Comparison of ENCODE assay signal across 8 mouse cellular contexts in genomic region chr15:102331610-102332015, GRCm38 (mm10). TPM values are rescaled to one million over a fixed set of nuclear protein-coding genes. Genes with fewer than 3 reads are reported as not detected.
A peak's percentile ranks its signal among the peaks of the same experiment; 100 is the strongest.
DNase-seq lines count a peak whose midpoint lies in the region; ATAC-seq lines count a peak whose summit lies in the region.

Gene Myg1 (plus strand): TSS chr15:102331709.

- peak within 1 kb of the TSS; percentile 75 for H3K27ac ChIP-seq in hindbrain, embryonic 14.5 days

- no peaks in the 10 kb centered on the region for H3K27me3 ChIP-seq in hindbrain, embryonic 14.5 days (ENCODE audit: control insufficient read depth, insufficient read depth, low read length)

- peak within 1 kb of the TSS; percentile 72 for H3K4me2 ChIP-seq in hindbrain, embryonic 14.5 days (replicated peaks)

- DNase-seq in WW6 (ENCODE audit: low read depth, low spot score): peak; percentile 68
- DNase-seq in cerebellum, postnatal 36 days: peak; percentile 78 to 80
- DNase-seq in frontal cortex, postnatal 36 days (ENCODE audit: low spot score in 2 of 2): peak; percentile 86
- DNase-seq in hindbrain, embryonic 14.5 days (ENCODE audit: low spot score): peak; percentile 86
- peak; percentile 81 to 86 for DNase-seq in left cerebral cortex, adult 18-20 months (ENCODE audit: low spot score in 2 of 2)
- DNase-seq in lung, postnatal 4 days: peak; percentile 86 to 87
- peak; percentile 93 for DNase-seq in retina, postnatal 1 day
- DNase-seq in thymus, postnatal 4 days: peak; percentile 87

- H3K9me3 ChIP-seq in hindbrain, embryonic 14.5 days (ENCODE audit: control insufficient read depth, low read length): no peaks in the 10 kb centered on the region

- peak within 1 kb of the TSS; percentile 73 for H3K4me3 ChIP-seq in hindbrain, embryonic 14.5 days (replicated peaks; ENCODE audit: low read length)

- ATAC-seq in hindbrain, embryonic 14.5 days (ENCODE audit: low FRiP score): peak; percentile 93

- under 1% methylated on average over 30 of the region's 30 CpGs for WGBS in hindbrain, embryonic 14.5 days

- H3K36me3 ChIP-seq in hindbrain, embryonic 14.5 days (replicated peaks; ENCODE audit: control insufficient read depth, insufficient read depth): peaks cover 72% of the 10 kb centered on the region

- H3K9ac ChIP-seq in hindbrain, embryonic 14.5 days: peak within 1 kb of the TSS; percentile 66

- H3K4me1 ChIP-seq in hindbrain, embryonic 14.5 days (replicated peaks; ENCODE audit: control insufficient read depth, insufficient read depth, low read length): peaks cover 22% of the 10 kb centered on the region

RNA-seq across cellular contexts. Expression of gene Myg1, which starts in this region (rescaled TPM):
- 77.4 and 78.4 TPM in 2 replicates for polyA plus RNA-seq in hindbrain, embryonic 14.5 days (2014; fragmentation: Nextera tagmentation; extraction: Ambion mirVana)
- total RNA-seq in left cerebral cortex, adult 18-20 months (2021): 10 to 100 TPM; 55.5 to 61.0 TPM

Comparison
In these comparisons a context has a peak if more than half of its experiments do, and no peak if none do; other contexts are left out.
1. Peak in every context shown above with its lines: DNase-seq, ATAC-seq, H3K4me3 ChIP-seq and H3K27ac ChIP-seq.